Mouse (Mus musculus): ENCODE measurements around the gene Stx19. TPM values are rescaled to one million over a fixed set of nuclear protein-coding genes. Genes with fewer than 3 reads are reported as not detected.

The Stx19 gene
- total and polyA plus RNA-seq, 2 experiments from 2014 or later = 0.16 TPM; not detected in 1

DNA sequence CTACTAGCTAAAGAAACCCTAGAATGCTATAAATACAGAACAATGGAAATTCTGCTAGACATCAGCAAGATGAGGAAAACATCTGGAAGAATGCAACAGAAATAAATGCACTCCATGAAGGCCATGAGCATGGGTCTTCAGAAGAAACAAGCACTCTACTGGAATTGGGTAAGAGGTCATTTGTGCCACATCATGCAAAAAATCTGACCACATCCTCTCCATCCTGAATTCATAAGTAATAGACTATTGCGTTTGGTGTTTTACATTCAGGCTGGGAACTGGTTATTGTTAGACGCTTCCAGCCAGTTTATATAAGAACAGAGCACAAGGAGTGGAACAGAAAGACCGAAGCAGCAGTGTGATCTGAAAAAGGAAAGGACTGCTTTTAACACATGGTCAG, 15.7 kb upstream of the Stx19 start:
- H3K4me3 ChIP-seq (ENCODE audit: low read length) = no peak overlapping the region
- H3K27ac ChIP-seq = no peak overlapping the region
- 93% methylated on average over 3 of the region's 3 CpGs for WGBS
- no peak overlapping the region for H3K4me2 ChIP-seq (ENCODE audit: low read depth, low read length)
- H3K9me3 ChIP-seq (ENCODE audit: low read length) = no peaks in the 10 kb centered on the region
- H3K9ac ChIP-seq (replicated peaks; ENCODE audit: low read length) = no peak overlapping the region
- peaks cover 16% of the 10 kb centered on the region; the same call in 1 of the 2 replicates for H3K36me3 ChIP-seq (ENCODE audit: insufficient read depth, low read length)
- no peak for TF ChIP-seq CTCF (IDR thresholded peaks at IDR 0.05; ENCODE audit: low read depth)
- no peaks in the 10 kb centered on the region for H3K27me3 ChIP-seq (ENCODE audit: insufficient read depth, low read length)
- H3K4me1 ChIP-seq (ENCODE audit: insufficient read depth, low read length) = no peaks in the 10 kb centered on the region
- DNase-seq (ENCODE audit: low spot score) = no peak
- no peak for ATAC-seq

DNA sequence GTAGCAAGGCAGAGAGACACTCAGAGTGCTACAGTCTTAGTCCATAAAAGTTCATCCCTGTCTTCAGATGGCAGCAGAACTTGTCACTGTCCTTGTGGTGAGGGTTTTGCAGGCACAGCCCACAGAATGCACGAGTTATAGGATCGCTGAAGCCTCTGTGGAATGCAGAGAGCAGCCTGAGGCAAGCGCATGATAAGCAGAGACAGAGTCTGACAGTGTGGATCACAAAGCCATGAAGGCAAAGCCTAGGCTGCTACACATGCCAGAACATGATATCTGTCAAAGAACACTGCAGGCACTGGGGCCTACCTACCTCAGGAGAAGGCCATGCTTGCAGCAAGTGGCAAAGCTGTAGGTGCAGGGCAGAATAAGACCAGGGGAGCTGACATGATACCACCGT, 15.1 kb upstream of the Stx19 start:
- Histone ChIP-seq H3K36me3 (ENCODE audit: insufficient read depth, low read length) (peaks cover 21% of the 10 kb centered on the region; the same call in 1 of the 2 replicates), H3K27me3 (ENCODE audit: insufficient read depth, low read length) (no peaks in the 10 kb centered on the region), H3K4me1 (ENCODE audit: insufficient read depth, low read length) (no peaks in the 10 kb centered on the region), H3K9ac (replicated peaks; ENCODE audit: low read length) (no peak overlapping the region), H3K27ac (no peak overlapping the region), H3K4me2 (ENCODE audit: low read depth, low read length) (no peak overlapping the region), H3K9me3 (ENCODE audit: low read length) (no peaks in the 10 kb centered on the region), H3K4me3 (ENCODE audit: low read length) (no peak overlapping the region)
- no peak for TF ChIP-seq CTCF (IDR thresholded peaks at IDR 0.05; ENCODE audit: low read depth)
- 89% methylated on average over 4 of the region's 4 CpGs for WGBS
- ATAC-seq = no peak
- no peak for DNase-seq (ENCODE audit: low spot score)

DNA sequence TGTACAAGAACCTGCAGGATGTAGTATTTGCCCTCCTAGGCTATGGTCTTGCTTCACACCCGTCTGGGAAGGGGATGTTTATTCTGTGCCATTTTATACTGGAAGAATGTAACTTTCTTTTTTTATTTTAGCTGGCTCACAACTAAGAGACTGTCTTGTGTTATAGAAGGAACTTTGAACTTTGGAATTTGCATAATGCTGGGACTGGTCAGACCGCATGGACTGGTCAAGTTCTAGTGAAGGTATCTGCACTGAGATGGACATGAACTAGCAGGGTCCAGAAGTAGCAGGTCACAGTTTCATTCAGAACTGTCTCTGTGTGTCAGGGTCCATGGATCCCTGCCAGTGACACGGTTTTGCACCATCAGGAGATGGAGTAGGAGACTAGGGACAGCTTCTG, 14.6 kb upstream of the Stx19 start:
- no peaks in the 10 kb centered on the region for H3K9me3 ChIP-seq (ENCODE audit: low read length)
- H3K36me3 ChIP-seq (ENCODE audit: insufficient read depth, low read length) = peaks cover 24% of the 10 kb centered on the region; the same call in 1 of the 2 replicates
- WGBS = 95% methylated on average over 3 of the region's 3 CpGs
- ATAC-seq (no peak), DNase-seq (ENCODE audit: low spot score) (no peak)
- no peak overlapping the region for H3K9ac ChIP-seq (replicated peaks; ENCODE audit: low read length)
- no peak overlapping the region for H3K27ac ChIP-seq
- no peak for TF ChIP-seq CTCF (IDR thresholded peaks at IDR 0.05; ENCODE audit: low read depth)
- H3K4me2 ChIP-seq (ENCODE audit: low read depth, low read length) = no peak overlapping the region
- H3K4me3 ChIP-seq (ENCODE audit: low read length) = no peak overlapping the region
- H3K27me3 ChIP-seq (ENCODE audit: insufficient read depth, low read length) = no peaks in the 10 kb centered on the region
- H3K4me1 ChIP-seq (ENCODE audit: insufficient read depth, low read length) = no peaks in the 10 kb centered on the region

DNA sequence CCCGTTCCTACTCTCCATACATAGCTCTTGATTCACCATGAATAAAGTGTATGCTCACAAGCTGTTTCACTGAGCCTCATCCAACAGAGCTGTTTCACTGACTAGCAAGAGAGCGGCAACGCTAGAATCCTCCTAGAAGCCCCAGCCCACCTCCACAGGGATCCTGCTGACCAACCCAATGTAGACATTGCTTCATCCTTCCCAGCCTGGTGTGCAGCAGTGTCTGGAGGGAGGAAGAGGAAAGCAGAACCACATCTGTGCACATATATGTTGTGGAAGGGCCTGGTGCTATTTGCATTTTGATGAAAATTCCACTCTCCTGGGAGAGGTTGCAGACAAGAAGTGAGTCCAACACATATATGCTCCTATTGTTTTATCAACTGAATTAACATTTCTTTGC, 9.9 kb upstream of the Stx19 start:
- Histone ChIP-seq H3K4me3 (ENCODE audit: low read length) (no peak overlapping the region), H3K36me3 (ENCODE audit: insufficient read depth, low read length) (peaks cover 14% of the 10 kb centered on the region; the same call in 1 of the 2 replicates), H3K9me3 (ENCODE audit: low read length) (no peaks in the 10 kb centered on the region), H3K27ac (no peak overlapping the region), H3K4me2 (ENCODE audit: low read depth, low read length) (no peak overlapping the region), H3K27me3 (ENCODE audit: insufficient read depth, low read length) (no peaks in the 10 kb centered on the region), H3K9ac (replicated peaks; ENCODE audit: low read length) (no peak overlapping the region), H3K4me1 (ENCODE audit: insufficient read depth, low read length) (no peaks in the 10 kb centered on the region)
- 95% methylated on average over 3 of the region's 3 CpGs for WGBS
- ATAC-seq (no peak), DNase-seq (ENCODE audit: low spot score) (no peak)
- TF ChIP-seq CTCF (IDR thresholded peaks at IDR 0.05; ENCODE audit: low read depth) = no peak

DNA sequence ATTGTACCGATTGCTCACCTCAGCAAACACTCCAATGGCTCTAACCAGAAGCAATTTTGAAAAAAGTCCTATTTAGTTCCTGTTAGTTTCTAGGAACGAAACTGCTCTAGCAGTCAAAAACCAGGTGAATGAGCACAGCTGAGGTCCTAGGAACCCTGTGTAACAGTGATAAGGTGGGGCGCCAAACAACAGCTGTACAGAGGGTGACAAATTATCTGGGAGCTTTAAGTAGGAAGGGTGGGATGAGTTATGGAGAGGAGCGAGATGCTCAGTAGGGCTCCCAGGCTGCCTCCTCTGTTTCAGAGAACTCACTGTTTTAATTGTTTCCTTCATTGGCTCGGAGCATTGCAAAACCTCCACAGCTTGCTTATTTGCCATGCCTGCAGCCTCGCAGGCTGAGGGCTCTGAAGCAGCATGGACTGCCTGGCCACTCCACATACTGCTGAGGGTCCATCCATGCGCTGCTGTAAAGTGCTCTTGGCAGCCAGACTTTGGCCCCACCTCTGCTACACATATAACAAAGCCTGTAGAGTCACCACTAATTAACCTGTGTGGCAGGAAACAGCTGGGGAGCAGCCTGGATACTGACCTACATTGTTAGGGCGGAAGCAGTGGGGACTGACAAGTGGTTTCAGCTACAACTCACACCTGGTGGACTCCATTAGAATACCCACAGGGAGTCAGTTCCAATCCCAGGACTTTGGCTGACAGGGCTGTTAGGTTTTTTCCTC, 7.1 kb upstream of the Stx19 start:
- H3K36me3 ChIP-seq (ENCODE audit: insufficient read depth, low read length) = 0 out of 2 replicates have a peak, but pooled peaks cover 8% of the 10 kb centered on the region
- peak; percentile 53; the same call in 1 of the 2 replicates for ATAC-seq
- no peak for TF ChIP-seq CTCF (IDR thresholded peaks at IDR 0.05; ENCODE audit: low read depth)
- WGBS = 57% methylated on average over 8 of the region's 8 CpGs
- H3K4me3 ChIP-seq (ENCODE audit: low read length) = no peak overlapping the region
- no peak overlapping the region for H3K9ac ChIP-seq (replicated peaks; ENCODE audit: low read length)
- peak; percentile 4 for DNase-seq (ENCODE audit: low spot score)
- no peaks in the 10 kb centered on the region for H3K9me3 ChIP-seq (ENCODE audit: low read length)
- H3K4me1 ChIP-seq (ENCODE audit: insufficient read depth, low read length) = no peaks in the 10 kb centered on the region
- H3K4me2 ChIP-seq (ENCODE audit: low read depth, low read length) = no peak overlapping the region
- H3K27me3 ChIP-seq (ENCODE audit: insufficient read depth, low read length) = no peaks in the 10 kb centered on the region
- no peak overlapping the region for H3K27ac ChIP-seq

DNA sequence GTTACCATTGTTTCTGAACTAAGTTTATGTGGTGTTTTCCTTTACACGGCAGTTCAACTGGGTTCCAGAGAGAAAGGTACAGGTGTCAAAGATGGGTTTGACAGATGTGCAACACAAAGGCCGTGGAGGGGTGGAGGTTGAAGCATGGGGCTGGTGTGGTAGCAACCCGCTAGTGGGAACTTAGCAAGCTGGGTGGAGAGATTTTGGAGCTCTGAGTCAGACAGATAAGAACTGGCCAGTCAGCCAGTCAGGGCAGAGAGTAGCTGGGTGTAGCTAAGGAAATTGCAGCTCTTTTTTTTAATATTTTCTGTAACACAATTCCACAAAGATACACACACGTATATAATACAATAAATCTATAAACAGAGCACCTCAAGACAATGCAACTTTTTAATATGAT, 3.6 kb upstream of the Stx19 start:
- ATAC-seq (no peak), DNase-seq (ENCODE audit: low spot score) (no peak)
- Histone ChIP-seq H3K36me3 (ENCODE audit: insufficient read depth, low read length) (no peaks in the 10 kb centered on the region), H3K4me2 (ENCODE audit: low read depth, low read length) (no peak overlapping the region), H3K27ac (no peak overlapping the region), H3K9me3 (ENCODE audit: low read length) (no peaks in the 10 kb centered on the region), H3K27me3 (ENCODE audit: insufficient read depth, low read length) (no peaks in the 10 kb centered on the region), H3K4me3 (ENCODE audit: low read length) (no peak overlapping the region), H3K9ac (replicated peaks; ENCODE audit: low read length) (no peak overlapping the region), H3K4me1 (ENCODE audit: insufficient read depth, low read length) (no peaks in the 10 kb centered on the region)
- WGBS = 91% methylated on average over 4 of the region's 4 CpGs
- no peak for TF ChIP-seq CTCF (IDR thresholded peaks at IDR 0.05; ENCODE audit: low read depth)

DNA sequence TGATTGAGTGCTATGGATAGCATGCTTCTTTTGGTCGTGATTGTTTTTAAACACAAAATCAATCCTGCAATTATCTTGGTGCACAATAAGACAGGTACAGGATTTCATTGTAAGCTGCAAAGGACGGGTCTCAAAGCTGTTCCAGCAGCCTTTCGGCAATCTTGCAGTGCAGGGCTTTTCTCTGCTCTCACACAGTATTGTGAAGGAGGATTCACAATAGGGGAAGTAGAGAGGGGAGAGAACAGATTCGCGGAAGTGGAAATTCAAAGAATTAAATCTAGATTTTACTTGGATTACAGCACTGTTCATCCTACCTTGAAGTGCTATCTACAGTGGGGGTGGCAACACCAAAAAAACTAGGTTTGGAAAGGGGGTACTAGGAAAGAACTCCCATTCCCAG, 686 bp upstream of the Stx19 start:
- Histone ChIP-seq H3K27me3 (ENCODE audit: insufficient read depth, low read length) (no peaks in the 10 kb centered on the region), H3K9ac (replicated peaks; ENCODE audit: low read length) (no peak overlapping the region), H3K36me3 (ENCODE audit: insufficient read depth, low read length) (no peaks in the 10 kb centered on the region), H3K4me1 (ENCODE audit: insufficient read depth, low read length) (no peaks in the 10 kb centered on the region), H3K27ac (no peak overlapping the region), H3K9me3 (ENCODE audit: low read length) (no peaks in the 10 kb centered on the region), H3K4me2 (ENCODE audit: low read depth, low read length) (no peak overlapping the region), H3K4me3 (ENCODE audit: low read length) (no peak overlapping the region)
- no peak for TF ChIP-seq CTCF (IDR thresholded peaks at IDR 0.05; ENCODE audit: low read depth)
- DNase-seq (ENCODE audit: low spot score) = no peak
- no peak for ATAC-seq
- 82% methylated on average over 5 of the region's 5 CpGs for WGBS
